Mouse (Mus musculus) forebrain, embryonic 10.5 days (tissue): Measurements from ENCODE around the gene Prrt2. TPM values are rescaled to one million over a fixed set of nuclear protein-coding genes. Genes with fewer than 3 reads are reported as not detected.
A peak's percentile ranks its signal among the peaks of the same experiment; 100 is the strongest.

Experiments used
- DNase-seq: peaks from one replicate; pipeline ENCODE4 v3.0.0-alpha.2; 2017; ENCODE audit warnings: low spot score; ENCODE audit errors: extremely low spot score
- H3K27ac ChIP-seq: fragments of 300-500 bp; sonication (generic); 2 replicates; pipeline ENCODE4 v1.5.1; 2016; ENCODE audit warnings: mild to moderate bottlenecking
- H3K27me3 ChIP-seq: fragments of 300-500 bp; sonication (generic); 2 replicates; pipeline ENCODE4 v1.6.1; 2016; ENCODE audit warnings: mild to moderate bottlenecking; ENCODE audit not compliant: poor library complexity, severe bottlenecking
- H3K36me3 ChIP-seq: fragments of 300-500 bp; sonication (generic); replicated peaks from 2 replicates; pipeline ENCODE4 v1.6.1; 2016; ENCODE audit warnings: mild to moderate bottlenecking, moderate library complexity
- H3K4me1 ChIP-seq: fragments of 300-500 bp; sonication (generic); 2 replicates; pipeline ENCODE4 v1.6.1; 2016
- H3K4me3 ChIP-seq: fragments of 300-500 bp; sonication (generic); 2 replicates; pipeline ENCODE4 v1.5.1; 2016; ENCODE audit warnings: mild to moderate bottlenecking, moderate library complexity
- H3K9me3 ChIP-seq: fragments of 300-500 bp; sonication (generic); 2 replicates; pipeline ENCODE4 v1.6.1; 2016; ENCODE audit warnings: mild to moderate bottlenecking, moderate library complexity
- WGBS: fragments of 180-500 bp; shearing (Covaris S2); methylation state at CpG from one replicate; pipeline ENCODE4 v1.1.7; 2016; 5-methylcytosine and 5-hydroxymethylcytosine counted together
- polyA plus RNA-seq: library from polyadenylated mRNA; unstranded; fragments of >200 nt; fragmentation: Nextera tagmentation; extraction: Ambion mirVana; gene quantifications from 2 replicates; pipeline ENCODE4 v1.2.1, GENCODE M21; 2016

The Prrt2 gene
- 3.5 and 4.0 TPM in 2 replicates for polyA plus RNA-seq

GRCm38 (mm10) chr7:127020901-127021562, at the start of gene Prrt2, which contains the start of gene Gm42742:
Gene Prrt2 (minus strand): TSS chr7:127021211.
Gene Gm42742 (minus strand): TSS chr7:127021097.
- DNase-seq: peak; percentile 73
- peak within 1 kb of the TSS; percentile 92 for H3K4me3 ChIP-seq
- H3K27me3 ChIP-seq: no peaks in the 10 kb centered on the region
- peaks cover 90% of the 10 kb centered on the region for H3K4me1 ChIP-seq
- no peaks in the 10 kb centered on the region for H3K9me3 ChIP-seq
- H3K36me3 ChIP-seq: peaks cover 42% of the 10 kb centered on the region
- peak within 1 kb of the TSS; percentile 100 for H3K27ac ChIP-seq
- 1% methylated on average over 37 of the region's 37 CpGs for WGBS

- no peaks in the 10 kb centered on the region for H3K27me3 ChIP-seq
- H3K4me3 ChIP-seq: no peak overlapping the region
- WGBS: 83% methylated on average over 4 of the region's 4 CpGs
- no peak overlapping the region for H3K27ac ChIP-seq
- H3K36me3 ChIP-seq: no peaks in the 10 kb centered on the region
- no peak for DNase-seq
- H3K4me1 ChIP-seq: peaks cover 2% of the 10 kb centered on the region; the same call in 1 of the 2 replicates
- no peaks in the 10 kb centered on the region for H3K9me3 ChIP-seq
Observed at GRCm38 (mm10) chr7:127066317-127066716, 45.3 kb upstream of the Prrt2 start.

GRCm38 (mm10) chr7:127065538-127065937, 44.5 kb upstream of the Prrt2 start:
- WGBS: 88% methylated on average over 6 of the region's 6 CpGs
- no peaks in the 10 kb centered on the region for H3K9me3 ChIP-seq
- no peaks in the 10 kb centered on the region for H3K4me1 ChIP-seq

GRCm38 (mm10) chr7:127055026-127055585, 34.1 kb upstream of the Prrt2 start:
- DNase-seq: no peak
- Histone ChIP-seq H3K27me3 (no peaks in the 10 kb centered on the region), H3K36me3 (no peaks in the 10 kb centered on the region), H3K9me3 (no peaks in the 10 kb centered on the region), H3K27ac (no peak overlapping the region), H3K4me1 (no peaks in the 10 kb centered on the region), H3K4me3 (no peak overlapping the region)
- WGBS: 77% methylated on average over 5 of the region's 5 CpGs

More at GRCm38 (mm10) chr7:127065538-127065937, 44.5 kb upstream of the Prrt2 start:
- Histone ChIP-seq H3K36me3 (no peaks in the 10 kb centered on the region), H3K27me3 (no peaks in the 10 kb centered on the region), H3K4me3 (no peak overlapping the region), H3K27ac (no peak overlapping the region)
- DNase-seq: no peak

- DNase-seq: peak; percentile 90
Observed at GRCm38 (mm10) chr7:127041851-127042672, 21.1 kb upstream of the Prrt2 start, which contains the start of gene Kif22. Gene Kif22 (minus strand): TSS chr7:127042471.

GRCm38 (mm10) chr7:127031244-127031643, 10.2 kb upstream of the Prrt2 start:
- Histone ChIP-seq H3K4me1 (peaks cover 14% of the 10 kb centered on the region), H3K9me3 (no peaks in the 10 kb centered on the region), H3K27ac (no peak overlapping the region), H3K4me3 (no peak overlapping the region), H3K27me3 (no peaks in the 10 kb centered on the region), H3K36me3 (peaks cover 89% of the 10 kb centered on the region)
- DNase-seq: no peak
- 95% methylated on average over 1 of the region's 1 CpGs for WGBS

More at GRCm38 (mm10) chr7:127041851-127042672, 21.1 kb upstream of the Prrt2 start, which contains the start of gene Kif22:
- no peaks in the 10 kb centered on the region for H3K27me3 ChIP-seq
- peak within 1 kb of the TSS; percentile 97 for H3K4me3 ChIP-seq
- under 1% methylated on average over 53 of the region's 53 CpGs for WGBS
- H3K36me3 ChIP-seq: peaks cover 37% of the 10 kb centered on the region
- peak within 1 kb of the TSS; percentile 96 for H3K27ac ChIP-seq
- peaks cover 23% of the 10 kb centered on the region for H3K4me1 ChIP-seq
- no peaks in the 10 kb centered on the region for H3K9me3 ChIP-seq

- Histone ChIP-seq H3K27ac (no peak overlapping the region), H3K9me3 (no peaks in the 10 kb centered on the region), H3K4me1 (peaks cover 16% of the 10 kb centered on the region), H3K27me3 (no peaks in the 10 kb centered on the region), H3K36me3 (peaks cover 85% of the 10 kb centered on the region), H3K4me3 (no peak overlapping the region)
- DNase-seq: no peak
- WGBS: 98% methylated on average over 1 of the region's 1 CpGs
Observed at GRCm38 (mm10) chr7:127030172-127030571, 9.2 kb upstream of the Prrt2 start.

- 66% methylated on average over 8 of the region's 8 CpGs for WGBS
- peaks cover 85% of the 10 kb centered on the region for H3K36me3 ChIP-seq
- H3K4me3 ChIP-seq: peak overlapping the region; percentile 92
- H3K4me1 ChIP-seq: peaks cover 39% of the 10 kb centered on the region
- H3K9me3 ChIP-seq: no peaks in the 10 kb centered on the region
- no peaks in the 10 kb centered on the region for H3K27me3 ChIP-seq
- peak overlapping the region; percentile 100 for H3K27ac ChIP-seq
- no peak for DNase-seq
Observed at GRCm38 (mm10) chr7:127027885-127028284, 6.9 kb upstream of the Prrt2 start.

GRCm38 (mm10) chr7:127026984-127027726, 6.1 kb upstream of the Prrt2 start, which contains the start of gene Maz:
Gene Maz (minus strand): TSS chr7:127027037.
- Histone ChIP-seq H3K4me1 (peaks cover 47% of the 10 kb centered on the region), H3K27me3 (no peaks in the 10 kb centered on the region), H3K9me3 (no peaks in the 10 kb centered on the region), H3K4me3 (peak within 1 kb of the TSS; percentile 92), H3K36me3 (peaks cover 85% of the 10 kb centered on the region), H3K27ac (peak within 1 kb of the TSS; percentile 100)
- WGBS: under 1% methylated on average over 54 of the region's 63 CpGs
- DNase-seq: peak; percentile 99

- DNase-seq: no peak
- WGBS: 0% methylated on average over 6 of the region's 48 CpGs
- no peaks in the 10 kb centered on the region for H3K27me3 ChIP-seq
- peak overlapping the region; percentile 92 for H3K4me3 ChIP-seq
- H3K27ac ChIP-seq: peak overlapping the region; percentile 100
- peaks cover 85% of the 10 kb centered on the region for H3K36me3 ChIP-seq
- H3K9me3 ChIP-seq: no peaks in the 10 kb centered on the region
- H3K4me1 ChIP-seq: peaks cover 52% of the 10 kb centered on the region
Observed at GRCm38 (mm10) chr7:127026616-127026983, 5.6 kb upstream of the Prrt2 start.

GRCm38 (mm10) chr7:127026161-127026600, 5.2 kb upstream of the Prrt2 start:
- Histone ChIP-seq H3K36me3 (peaks cover 81% of the 10 kb centered on the region), H3K27ac (peak overlapping the region; percentile 100), H3K4me3 (peak overlapping the region; percentile 92), H3K9me3 (no peaks in the 10 kb centered on the region), H3K4me1 (peaks cover 56% of the 10 kb centered on the region), H3K27me3 (no peaks in the 10 kb centered on the region)
- DNase-seq: peak; percentile 81
- under 1% methylated on average over 47 of the region's 48 CpGs for WGBS
